Mouse (Mus musculus) brain, embryonic 18.5 days (tissue): ENCODE results near the gene Nlrc3.
"Not testable (repeated sequence)": the region's sequence is repeated elsewhere in the genome, so short reads cannot be mapped to it uniquely, and the experiment has no call there.

Source experiments
- DNase-seq: peaks from one replicate; pipeline ENCODE4 v3.0.0-alpha.2; 2012; ENCODE audit warnings: low read depth, low spot score

Nlrc3 gene

DNA sequence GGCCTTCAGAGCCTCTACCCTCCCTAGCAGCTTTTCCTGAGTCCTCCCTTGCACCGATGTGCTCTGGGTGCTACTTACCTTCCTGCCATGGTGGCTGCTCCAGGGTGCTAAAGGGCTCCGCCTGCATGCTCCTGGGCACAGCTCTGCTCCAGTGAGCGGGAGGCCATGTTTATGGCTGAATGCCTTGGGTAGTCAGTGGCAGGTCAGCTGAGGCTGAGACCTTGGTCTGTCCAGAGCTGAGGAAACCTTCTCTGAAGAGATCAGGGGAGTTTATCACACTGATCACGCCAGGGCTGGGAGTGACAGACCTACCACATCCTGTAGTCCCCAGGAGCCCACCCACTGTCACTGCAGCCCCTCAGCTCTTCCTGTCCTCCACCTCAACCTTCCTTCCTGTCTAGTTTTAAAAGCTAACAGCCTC, at the start of gene Nlrc3:
Gene Nlrc3 (minus strand): TSS at position 382 of the 421 bp plus-strand sequence.
- no peak for DNase-seq

DNA sequence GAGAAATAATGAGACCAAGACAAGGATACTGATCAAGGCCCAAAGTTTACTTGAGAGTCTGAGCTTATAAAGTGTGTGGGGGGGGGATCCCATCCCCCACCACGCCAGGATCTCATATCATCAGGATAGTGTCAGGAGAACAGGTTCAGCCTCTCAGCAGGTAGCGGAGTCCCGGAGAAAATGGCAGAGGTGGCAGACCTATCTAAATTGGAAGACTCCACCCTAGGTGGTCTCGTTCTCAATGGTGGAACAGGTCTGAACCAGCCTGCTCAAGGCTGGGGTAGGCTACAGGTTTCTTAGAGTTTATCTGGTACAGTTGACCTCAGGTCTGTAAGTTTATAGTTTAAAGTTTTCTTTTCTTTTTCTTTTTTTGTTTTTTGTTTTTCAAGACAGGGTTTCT, 46.3 kb upstream of the Nlrc3 start:
- DNase-seq: no peak

DNA sequence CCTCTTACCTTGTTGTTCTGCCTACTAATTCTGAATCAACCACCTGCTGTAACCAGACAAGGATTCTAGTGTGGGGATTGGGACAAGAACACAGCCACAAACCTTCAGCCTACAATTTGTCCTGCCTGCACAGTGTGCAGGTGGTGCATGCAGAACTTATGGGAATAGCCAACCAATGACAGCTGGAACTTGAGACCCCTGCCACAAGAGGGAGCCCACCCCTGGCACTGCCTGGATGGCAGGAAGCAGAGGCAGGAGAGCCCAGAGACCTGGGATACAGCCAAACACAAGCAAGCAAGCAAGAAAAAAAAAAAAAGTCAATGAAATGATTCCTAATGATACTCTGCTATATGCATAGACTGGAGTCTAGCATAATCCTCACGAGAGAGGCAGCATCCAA, 44.8 kb upstream of the Nlrc3 start:
- DNase-seq: no peak

DNA sequence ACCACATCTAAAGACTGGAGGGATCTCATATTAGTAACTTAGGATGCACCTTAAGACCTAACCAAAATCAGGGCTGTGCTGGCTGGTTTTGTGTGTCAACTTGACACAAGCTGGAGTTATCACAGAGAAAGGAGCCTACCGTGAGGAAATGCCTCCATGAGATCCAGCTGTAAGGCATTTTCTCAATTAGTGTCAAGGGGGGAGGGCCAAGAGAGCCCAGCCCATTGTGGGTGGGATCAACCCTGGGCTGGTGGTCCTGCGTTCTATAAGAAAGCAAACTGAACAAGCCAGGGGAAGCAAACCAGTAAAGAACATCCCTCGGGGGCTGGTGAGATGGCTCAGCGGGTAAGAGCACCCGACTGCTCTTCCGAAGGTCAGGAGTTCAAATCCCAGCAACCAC, 41.0 kb upstream of the Nlrc3 start:
- DNase-seq: not testable (repeated sequence)

DNA sequence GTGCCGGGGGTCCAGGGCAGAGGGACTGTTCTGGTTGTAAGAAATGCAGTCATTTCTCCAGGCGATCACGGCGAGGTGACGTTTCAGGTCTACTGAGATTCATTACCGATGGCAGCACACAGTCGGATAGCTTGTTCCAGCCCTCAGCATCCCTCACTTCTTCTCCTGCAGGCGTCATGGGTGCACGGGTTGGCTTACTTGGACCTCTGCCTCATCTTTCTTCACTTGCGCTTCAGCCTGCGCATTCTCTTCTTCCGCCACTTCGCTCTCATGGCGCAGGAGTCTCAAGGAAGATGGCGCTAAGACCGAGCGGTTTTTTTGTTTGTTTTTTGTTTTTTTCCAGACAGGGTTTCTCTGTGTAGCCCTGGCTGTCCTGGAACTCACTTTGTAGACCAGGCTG, 40.4 kb upstream of the Nlrc3 start:
- DNase-seq: not testable (repeated sequence)

DNA sequence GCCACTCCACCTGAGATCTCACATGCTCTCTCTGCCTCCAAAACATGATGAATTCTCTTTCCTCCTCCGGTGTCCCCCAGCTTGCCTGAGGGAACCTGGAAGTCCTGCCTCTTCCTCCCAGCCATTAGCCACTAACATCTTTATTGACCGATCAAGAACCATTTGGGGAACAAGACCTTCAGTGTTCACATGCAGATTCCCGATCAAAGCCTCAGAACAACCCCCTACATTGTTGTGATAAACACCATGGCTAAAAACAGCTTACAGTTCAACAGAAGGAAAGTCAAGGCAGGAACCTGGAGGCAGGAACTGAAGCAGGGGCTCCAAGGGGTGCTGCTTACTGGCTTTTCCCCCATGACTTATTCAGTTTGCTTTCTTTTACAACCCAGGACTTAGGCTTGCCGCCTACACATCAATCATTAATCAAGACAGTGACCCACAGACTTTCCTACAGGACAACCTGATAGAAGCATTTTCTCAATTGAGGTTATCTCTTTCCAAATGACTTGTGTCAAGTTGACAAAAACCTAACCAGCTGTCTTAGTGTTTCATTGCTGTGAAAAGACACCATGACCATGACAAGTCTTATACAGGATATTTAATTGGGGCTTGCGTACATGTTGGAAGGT, 37.7 kb upstream of the Nlrc3 start:
- no peak for DNase-seq

DNA sequence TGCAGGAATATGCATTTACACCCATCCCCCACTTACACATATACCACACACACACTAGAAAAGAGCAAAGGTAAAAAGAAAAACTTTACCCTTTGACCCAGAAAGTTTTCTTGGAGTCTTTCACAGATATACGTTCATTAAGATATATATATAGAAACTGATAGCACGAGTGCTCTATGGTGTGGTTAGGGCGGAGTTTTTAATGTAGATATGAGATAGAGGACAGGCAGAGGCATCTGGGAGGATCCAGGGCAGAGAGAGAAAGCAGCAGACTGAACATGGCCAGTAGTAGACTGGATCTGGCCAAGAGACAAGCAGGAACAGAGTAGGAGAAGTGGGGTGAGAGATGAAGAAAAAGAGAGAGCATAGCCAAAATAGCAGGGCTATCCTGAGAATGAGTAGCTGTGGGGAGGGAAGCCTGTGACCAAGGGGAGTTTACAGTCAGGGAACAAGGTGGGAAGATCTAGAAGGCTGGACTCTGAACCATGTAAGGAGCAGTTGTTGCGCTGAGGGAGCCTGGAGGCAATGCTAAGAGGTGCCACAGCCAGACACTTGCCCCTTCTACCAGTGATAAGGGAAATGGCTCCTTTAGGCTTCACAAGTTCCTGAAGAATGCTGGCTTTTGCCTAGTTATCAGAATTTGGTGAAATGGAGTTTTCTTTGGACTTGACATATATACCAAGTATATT, 36.6 kb upstream of the Nlrc3 start:
- no peak for DNase-seq

DNA sequence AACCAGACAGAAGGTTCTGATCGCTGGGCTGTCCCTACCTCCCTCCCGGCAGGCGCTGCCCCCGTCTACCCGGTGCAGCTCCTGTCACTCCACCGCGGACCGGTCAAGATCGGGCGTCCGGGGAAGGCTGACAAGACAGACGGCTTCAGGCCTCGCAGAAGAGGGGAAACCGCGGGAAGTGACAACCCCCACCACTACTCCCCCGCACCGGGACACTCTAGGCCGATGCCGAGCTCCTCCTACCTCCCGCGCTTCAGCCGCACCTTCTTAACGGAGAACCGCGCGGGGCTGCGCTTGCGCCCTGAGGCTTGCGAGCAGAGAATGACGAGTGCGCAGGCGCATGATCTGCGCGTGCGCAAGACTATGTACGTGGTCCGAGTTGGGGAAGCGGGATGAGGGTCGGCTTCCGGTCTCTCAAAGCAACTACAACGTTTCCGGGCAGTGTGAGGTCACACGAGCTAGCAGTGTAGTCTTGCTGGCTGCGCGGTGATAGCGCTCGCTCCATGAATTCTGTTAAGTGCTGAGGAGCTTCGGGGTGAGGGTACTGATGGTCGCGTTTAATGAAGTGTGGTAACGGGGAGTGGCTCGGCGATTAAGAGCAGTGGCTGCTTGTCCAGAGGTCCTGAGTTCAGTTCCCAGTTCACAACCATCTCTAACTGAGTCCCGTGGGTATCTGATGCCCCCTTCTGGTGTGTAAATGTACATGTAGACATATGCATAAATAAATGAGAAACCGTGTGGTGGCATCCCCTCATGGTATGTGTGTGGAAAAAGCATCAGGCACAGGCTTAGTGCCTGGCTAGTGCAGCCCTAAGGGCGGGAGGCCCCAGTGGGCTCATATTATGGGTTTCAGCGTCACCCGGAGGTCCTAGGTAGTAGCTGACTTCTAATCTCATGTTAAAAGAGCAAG, 27.3 kb upstream of the Nlrc3 start, which contains the start of gene Slx4:
Gene Slx4 (minus strand): TSS at position 282 of the 910 bp plus-strand sequence.
- peak; percentile 93 for DNase-seq

DNA sequence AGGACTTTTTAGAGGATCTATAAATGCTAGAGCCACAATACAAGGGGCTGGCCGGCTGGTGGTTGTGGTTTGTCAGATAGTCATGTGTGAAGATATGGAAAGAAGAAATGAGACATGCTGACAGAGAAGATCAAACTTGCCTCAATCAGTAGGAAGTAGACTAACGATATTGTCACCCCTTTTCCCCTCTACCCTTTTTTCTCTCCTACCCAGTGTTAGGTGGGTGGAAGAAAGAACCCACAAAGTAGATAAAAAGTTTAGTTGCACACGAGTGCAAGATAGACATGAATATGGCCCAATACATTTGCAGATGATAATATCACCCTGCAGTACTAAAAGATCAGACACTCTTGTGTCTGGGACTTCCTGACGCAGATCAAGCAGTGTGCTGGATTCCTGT, 12.0 kb upstream of the Nlrc3 start:
- no peak for DNase-seq

DNA sequence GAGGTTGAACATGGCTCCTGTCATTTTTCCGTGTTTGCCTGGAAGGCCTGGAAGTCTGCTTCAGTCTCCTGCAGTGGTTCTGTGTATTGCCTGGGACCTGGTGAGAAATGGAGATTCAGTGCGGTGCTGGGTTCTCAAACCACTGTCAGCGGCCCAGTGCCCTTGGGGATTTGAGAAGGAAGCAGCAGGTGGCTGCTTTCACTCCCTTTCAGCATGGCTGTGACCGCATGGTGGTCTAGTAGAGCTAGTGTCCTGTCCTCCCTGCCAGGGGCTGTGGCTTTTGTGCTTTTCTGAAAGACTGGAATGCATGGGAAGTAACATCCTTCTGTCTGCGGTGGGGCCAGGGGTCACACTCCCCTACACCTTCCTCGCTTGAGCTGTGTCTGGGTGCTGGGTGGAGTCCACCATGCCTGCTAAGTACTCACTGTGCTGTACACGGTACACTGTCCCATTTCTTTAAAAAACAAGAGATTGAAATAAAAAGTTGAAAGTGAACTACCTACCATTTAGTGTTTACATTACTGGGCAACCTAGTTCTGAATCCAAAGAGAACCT, 6.8 kb upstream of the Nlrc3 start:
- no peak for DNase-seq

DNA sequence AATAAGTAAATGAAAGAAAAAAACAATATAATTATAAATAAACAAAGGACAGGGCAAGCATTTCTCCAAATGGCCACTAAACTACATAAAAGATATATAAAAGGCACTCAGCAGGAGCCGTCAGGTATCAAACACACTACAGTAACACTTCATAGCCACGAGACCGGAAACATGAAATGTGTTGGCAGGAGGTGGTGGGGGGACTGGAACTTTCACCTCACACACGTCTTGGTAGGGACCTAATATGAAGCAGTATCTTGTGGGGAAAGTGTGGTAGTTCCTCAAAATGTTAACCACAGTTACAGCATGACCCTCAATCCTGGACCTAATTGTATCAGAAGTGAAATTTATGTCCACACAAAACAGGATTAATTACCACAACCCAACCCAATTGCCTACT, 5.7 kb upstream of the Nlrc3 start:
- DNase-seq: no peak

DNA sequence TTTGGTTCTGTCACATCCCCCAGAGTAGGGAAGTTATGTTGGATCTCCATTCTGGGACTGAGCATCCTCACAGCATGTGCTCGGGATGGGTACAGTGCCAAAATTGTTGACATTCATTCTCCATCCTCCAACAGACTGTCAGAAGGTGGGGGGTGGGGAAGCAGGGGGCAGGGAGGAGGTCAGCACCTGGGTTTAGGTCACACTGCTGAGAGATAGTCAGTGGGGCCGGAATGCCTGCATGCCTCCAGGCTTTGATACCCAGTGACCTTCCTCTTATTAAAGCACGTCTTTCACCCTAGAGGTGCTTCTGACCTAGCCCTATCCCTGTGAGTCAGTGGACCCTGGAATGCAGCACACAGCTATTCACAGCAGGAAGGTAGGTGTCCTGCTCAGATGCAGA, 280 bp upstream of the Nlrc3 start:
- DNase-seq: no peak

DNA sequence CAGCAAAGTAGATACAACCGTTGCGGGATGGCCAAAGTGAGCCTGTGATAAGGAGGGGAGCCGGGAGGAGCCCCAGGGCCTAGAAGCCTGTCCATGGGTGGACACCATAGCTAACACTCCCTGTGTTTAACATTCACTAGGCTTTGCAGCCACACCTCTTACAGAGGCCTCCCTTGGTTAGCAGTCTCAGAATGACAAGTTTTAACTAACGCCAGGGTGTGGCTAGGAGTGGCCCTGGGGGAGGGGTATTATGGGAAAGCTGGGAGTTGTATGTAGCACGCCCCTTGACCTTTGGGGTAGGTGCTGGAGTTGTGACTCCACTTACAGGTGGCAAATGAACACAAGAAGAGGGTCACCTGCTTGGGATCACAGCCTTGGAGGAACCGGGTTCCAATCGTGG, 774 bp downstream of the Nlrc3 start:
- DNase-seq: no peak

DNA sequence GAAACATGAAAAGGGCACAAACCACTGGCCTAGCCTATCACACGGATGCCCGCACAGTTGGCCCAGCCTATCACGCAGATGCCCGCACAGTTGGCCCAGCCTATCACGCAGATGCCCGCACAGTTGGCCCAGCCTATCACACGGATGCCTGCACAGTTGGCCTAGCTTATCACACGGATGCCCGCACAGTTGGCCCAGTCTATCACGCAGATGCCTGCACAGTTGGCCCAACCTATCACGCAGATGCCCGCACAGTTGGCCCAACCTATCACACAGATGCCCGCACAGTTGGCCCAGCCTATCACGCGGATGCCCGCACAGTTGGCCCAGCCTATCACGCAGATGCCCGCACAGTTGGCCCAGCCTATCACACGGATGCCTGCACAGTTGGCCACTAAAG, 2.0 kb downstream of the Nlrc3 start:
- not testable (repeated sequence) for DNase-seq

DNA sequence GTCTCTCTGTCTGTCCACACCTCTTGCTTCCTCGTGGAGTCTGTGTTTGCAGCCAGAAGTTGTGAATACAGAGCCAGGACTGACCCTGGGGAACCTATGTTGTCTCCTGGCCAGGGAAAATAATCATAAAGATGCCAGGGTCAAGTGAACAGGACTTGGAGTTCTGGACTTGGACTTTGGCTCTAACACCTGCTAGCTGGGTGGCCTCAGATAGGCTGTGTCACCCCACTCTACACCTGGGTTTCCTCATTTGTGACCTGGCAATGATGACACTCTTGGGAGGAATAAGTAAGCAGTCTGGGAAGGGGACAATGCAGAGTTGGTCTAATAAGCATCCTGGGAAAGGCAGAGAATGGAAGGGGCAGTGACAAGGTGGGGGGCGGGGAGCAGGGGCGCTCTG, 10.9 kb downstream of the Nlrc3 start:
- no peak for DNase-seq

DNA sequence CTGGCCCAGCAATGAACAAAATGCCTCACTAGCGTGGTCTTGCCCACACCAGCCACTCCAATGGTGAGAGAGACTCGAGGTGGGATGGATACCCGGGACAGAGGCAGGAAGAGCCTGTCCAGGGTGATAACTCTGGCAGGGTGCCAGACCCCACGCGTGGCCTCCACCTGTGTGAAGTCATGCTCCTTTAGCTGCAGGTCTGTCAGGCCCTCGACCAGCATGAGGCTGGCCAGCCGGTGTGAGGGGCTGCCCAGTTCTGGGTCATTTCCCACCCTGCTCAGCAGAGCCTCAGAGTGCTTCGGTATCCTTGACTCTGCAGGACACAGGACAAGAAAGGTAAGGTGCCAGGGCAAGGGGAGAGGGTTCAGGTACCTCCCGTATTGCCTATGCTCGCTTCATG, 11.4 kb downstream of the Nlrc3 start:
- no peak for DNase-seq

DNA sequence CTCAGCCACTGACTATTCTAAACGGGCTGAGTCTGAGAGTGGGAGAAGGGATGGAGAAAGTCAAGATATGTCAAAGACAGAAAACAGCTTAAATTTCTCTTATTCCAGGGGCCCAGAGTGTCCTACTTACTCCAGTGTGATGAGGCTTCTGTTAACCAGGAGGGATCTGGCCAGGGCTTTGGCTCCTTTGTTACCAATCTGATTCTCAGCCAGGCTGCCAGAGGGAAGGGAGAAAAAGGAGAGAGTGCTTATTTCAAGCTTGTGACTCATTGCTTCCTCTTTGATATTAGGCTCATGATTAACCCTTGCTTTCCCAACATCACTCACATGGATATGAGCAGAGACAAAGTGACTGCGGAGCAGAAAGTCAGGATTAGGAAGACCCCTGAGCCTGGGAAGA, 17.2 kb downstream of the Nlrc3 start:
- DNase-seq: no peak

DNA sequence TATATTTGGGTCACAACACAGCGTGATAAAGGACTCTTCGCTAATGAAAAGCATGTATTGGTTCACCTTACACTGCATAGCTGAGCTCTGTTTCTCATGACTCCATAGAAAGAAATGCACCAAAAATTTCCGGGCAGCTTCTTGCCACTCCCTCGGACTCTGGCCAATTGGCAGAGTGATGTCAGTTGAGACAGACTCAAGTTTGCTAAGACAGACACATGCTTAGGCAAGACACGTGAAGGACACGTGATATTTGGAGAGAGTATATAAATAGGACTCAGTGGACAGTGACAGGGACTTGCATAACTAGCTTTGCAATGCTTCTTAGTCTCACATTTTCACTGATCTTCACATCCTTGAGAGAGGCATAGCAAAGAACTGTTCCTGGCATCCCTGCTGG, 20.1 kb downstream of the Nlrc3 start:
- DNase-seq: no peak

DNA sequence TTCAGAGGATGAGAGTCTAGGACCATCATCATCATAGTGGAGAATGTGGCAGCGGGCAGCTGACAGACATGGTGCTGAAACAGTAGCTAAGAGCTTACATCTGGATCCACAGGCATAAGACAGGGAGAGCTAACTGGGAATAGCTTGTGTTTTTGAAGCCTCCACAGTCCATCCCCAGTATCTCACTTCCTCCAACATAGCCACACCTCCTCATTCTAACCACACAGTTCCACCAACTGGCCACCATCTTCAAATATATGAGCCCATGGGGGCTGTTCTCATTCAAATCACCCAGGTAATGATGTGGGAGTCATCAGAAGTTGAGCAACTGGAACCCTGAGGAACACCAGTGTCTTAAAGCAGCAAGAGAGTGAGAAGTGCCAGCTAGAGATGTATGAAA, 25.3 kb downstream of the Nlrc3 start:
- DNase-seq: no peak

DNA sequence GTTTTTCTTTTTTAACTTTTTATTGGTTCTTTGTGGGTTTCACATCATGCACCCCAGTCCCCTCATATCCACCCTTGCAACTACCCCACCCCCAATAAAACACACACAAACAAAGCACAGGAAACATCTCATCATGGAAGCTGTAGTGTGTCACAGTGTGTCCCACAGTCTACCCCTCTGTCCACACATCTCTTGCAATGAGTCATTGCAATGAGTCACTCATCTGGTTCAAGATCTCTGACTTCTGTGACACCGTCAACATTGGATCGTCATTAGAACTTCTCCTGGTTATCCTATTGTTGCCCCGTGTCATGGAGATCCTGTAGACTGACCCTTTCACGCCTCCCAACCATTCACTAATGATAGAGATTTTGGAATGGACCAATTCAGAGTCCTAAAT, 41.7 kb downstream of the Nlrc3 start:
- DNase-seq: no peak

DNA sequence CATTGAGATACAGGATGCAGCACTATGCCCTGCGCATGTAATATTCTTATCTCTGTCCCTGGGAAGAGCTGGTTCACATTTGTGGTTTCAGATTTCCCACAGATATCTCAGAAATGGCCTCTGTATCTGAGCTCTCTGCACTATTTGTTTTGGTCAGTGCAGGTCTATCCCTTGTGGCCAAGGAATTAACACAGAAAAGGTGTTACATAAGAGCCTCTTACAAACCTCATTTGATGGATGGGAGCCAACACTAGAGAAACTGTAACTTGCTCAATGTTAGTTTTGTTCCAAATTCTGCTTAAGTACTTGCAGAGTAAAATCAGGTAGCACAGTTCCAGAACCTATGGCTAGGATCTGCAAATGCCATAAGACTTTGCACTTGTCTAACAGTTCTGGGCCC, 42.3 kb downstream of the Nlrc3 start:
- DNase-seq: no peak

DNA sequence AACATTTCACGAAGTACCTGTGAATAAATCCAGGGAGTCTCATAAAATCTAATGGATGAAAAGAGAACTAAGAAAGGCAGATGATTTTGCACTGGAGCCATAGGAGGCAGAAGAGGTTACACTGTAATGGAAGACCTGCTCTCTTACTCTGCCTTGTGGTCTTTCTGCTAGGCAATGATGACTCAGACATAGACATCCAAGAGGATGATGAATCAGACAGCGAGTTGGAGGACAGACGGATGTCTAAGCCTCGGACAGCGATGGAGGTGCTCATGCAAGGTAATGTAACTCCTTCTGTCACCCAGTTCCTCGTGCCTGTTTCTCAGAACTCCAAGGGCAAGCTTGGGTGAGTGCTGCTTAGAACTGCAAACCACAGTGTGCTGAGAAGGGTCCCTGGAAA, 42.9 kb downstream of the Nlrc3 start:
- no peak for DNase-seq
